Mouse (Mus musculus): ENCODE results near the gene Cst9. TPM values are rescaled to one million over a fixed set of nuclear protein-coding genes. Genes with fewer than 3 reads are reported as not detected.
A peak's percentile ranks its signal among the peaks of the same experiment; 100 is the strongest.

The Cst9 gene
- polyA plus RNA-seq, 1 experiment: 342 TPM

GRCm38 (mm10) chr2:148838075-148838777 lies 3.3 kb downstream of the Cst9 start:
- H3K27me3 ChIP-seq (ENCODE audit: control insufficient read depth, insufficient read depth, low read length): no peaks in the 10 kb centered on the region
- no peaks in the 10 kb centered on the region for H3K4me1 ChIP-seq (ENCODE audit: control insufficient read depth, insufficient read depth, low read length)
- no peak overlapping the region for H3K27ac ChIP-seq (ENCODE audit: control insufficient read depth, insufficient read depth, low read depth, low read length)
- H3K36me3 ChIP-seq (ENCODE audit: control insufficient read depth, insufficient read depth, low read length): no peaks in the 10 kb centered on the region
- no peak for TF ChIP-seq POLR2A (IDR thresholded peaks at IDR 0.05; ENCODE audit: control insufficient read depth, low read depth, low read length)
- no peak for TF ChIP-seq CTCF (IDR thresholded peaks at IDR 0.05; ENCODE audit: control insufficient read depth, insufficient read depth, insufficient replicate concordance, low read depth, low read length)
- no peak overlapping the region for H3K4me3 ChIP-seq (ENCODE audit: control insufficient read depth, low read depth, low read length)

- H3K27me3 ChIP-seq (ENCODE audit: control insufficient read depth, insufficient read depth, low read length): no peaks in the 10 kb centered on the region
- no peaks in the 10 kb centered on the region for H3K36me3 ChIP-seq (ENCODE audit: control insufficient read depth, insufficient read depth, low read length)
- no peak overlapping the region for H3K4me3 ChIP-seq (ENCODE audit: control insufficient read depth, low read depth, low read length)
- H3K4me1 ChIP-seq (ENCODE audit: control insufficient read depth, insufficient read depth, low read length): no peaks in the 10 kb centered on the region
- H3K27ac ChIP-seq (ENCODE audit: control insufficient read depth, insufficient read depth, low read depth, low read length): no peak overlapping the region
- no peak for TF ChIP-seq POLR2A (IDR thresholded peaks at IDR 0.05; ENCODE audit: control insufficient read depth, low read depth, low read length)
- no peak for TF ChIP-seq CTCF (IDR thresholded peaks at IDR 0.05; ENCODE audit: control insufficient read depth, insufficient read depth, insufficient replicate concordance, low read depth, low read length)
These were observed 4.3 kb downstream of the Cst9 start for GRCm38 (mm10) chr2:148839224-148839623.

GRCm38 (mm10) chr2:148851116-148851906 lies 16.4 kb downstream of the Cst9 start:
- no peak for TF ChIP-seq CTCF (IDR thresholded peaks at IDR 0.05; ENCODE audit: control insufficient read depth, insufficient read depth, insufficient replicate concordance, low read depth, low read length)
- no peak for TF ChIP-seq POLR2A (IDR thresholded peaks at IDR 0.05; ENCODE audit: control insufficient read depth, low read depth, low read length)
- H3K27ac ChIP-seq (ENCODE audit: control insufficient read depth, insufficient read depth, low read depth, low read length): no peak overlapping the region
- no peak overlapping the region for H3K4me3 ChIP-seq (ENCODE audit: control insufficient read depth, low read depth, low read length)
- no peaks in the 10 kb centered on the region for H3K36me3 ChIP-seq (ENCODE audit: control insufficient read depth, insufficient read depth, low read length)
- H3K27me3 ChIP-seq (ENCODE audit: control insufficient read depth, insufficient read depth, low read length): no peaks in the 10 kb centered on the region
- no peaks in the 10 kb centered on the region; the same call in 1 of the 2 replicates for H3K4me1 ChIP-seq (ENCODE audit: control insufficient read depth, insufficient read depth, low read length)

DNA sequence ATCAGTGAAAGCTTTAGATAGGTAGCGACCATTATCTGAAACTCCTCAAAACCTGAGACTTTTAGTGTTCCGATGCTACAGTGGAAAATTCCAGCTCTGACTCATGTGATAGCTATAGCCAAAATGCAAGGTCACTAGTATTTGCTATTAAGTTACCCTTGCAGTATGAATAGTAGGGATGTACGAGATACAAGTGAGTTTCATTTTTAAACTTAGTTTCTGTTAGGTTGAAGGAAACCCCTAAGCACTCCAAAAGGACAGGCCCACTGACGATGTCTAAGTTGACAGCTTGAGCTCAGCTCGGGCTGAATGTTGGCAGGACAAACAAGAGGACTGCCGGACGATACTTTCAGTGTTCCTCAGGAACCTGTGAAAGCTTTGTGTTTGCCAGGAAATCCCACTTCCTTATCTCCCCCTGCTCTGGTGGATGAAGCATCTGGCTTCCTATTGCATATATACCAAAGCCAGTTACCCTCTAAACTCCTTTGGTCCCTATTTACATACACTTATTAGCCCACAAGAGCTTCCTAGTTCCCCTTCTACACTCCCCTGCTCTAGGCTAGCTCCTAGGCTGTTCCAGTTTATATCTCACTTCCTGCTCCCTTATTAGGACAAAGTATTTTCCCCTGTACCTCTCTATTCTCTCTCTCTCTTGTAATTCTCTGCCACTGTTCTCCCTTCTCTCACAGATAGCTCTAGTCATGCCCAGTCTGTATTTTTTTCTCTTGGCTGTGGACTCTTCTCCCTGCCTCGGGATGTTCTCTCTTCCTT lies 21.9 kb downstream of the Cst9 start:
- Histone ChIP-seq H3K4me3 (ENCODE audit: control insufficient read depth, low read depth, low read length) (no peak overlapping the region), H3K36me3 (ENCODE audit: control insufficient read depth, insufficient read depth, low read length) (no peaks in the 10 kb centered on the region), H3K4me1 (ENCODE audit: control insufficient read depth, insufficient read depth, low read length) (no peaks in the 10 kb centered on the region), H3K27me3 (ENCODE audit: control insufficient read depth, insufficient read depth, low read length) (no peaks in the 10 kb centered on the region), H3K27ac (ENCODE audit: control insufficient read depth, insufficient read depth, low read depth, low read length) (peak overlapping the region; percentile 37; the same call in 1 of the 2 replicates)
- TF ChIP-seq POLR2A (IDR thresholded peaks at IDR 0.05; ENCODE audit: control insufficient read depth, low read depth, low read length): no peak
- no peak for TF ChIP-seq CTCF (IDR thresholded peaks at IDR 0.05; ENCODE audit: control insufficient read depth, insufficient read depth, insufficient replicate concordance, low read depth, low read length)

GRCm38 (mm10) chr2:148857506-148857905 lies 22.6 kb downstream of the Cst9 start:
- no peaks in the 10 kb centered on the region for H3K36me3 ChIP-seq (ENCODE audit: control insufficient read depth, insufficient read depth, low read length)
- TF ChIP-seq POLR2A (IDR thresholded peaks at IDR 0.05; ENCODE audit: control insufficient read depth, low read depth, low read length) (no peak), CTCF (IDR thresholded peaks at IDR 0.05; ENCODE audit: control insufficient read depth, insufficient read depth, insufficient replicate concordance, low read depth, low read length) (no peak)
- H3K27me3 ChIP-seq (ENCODE audit: control insufficient read depth, insufficient read depth, low read length): no peaks in the 10 kb centered on the region
- H3K4me3 ChIP-seq (ENCODE audit: control insufficient read depth, low read depth, low read length): no peak overlapping the region
- no peak overlapping the region for H3K27ac ChIP-seq (ENCODE audit: control insufficient read depth, insufficient read depth, low read depth, low read length)
- no peaks in the 10 kb centered on the region for H3K4me1 ChIP-seq (ENCODE audit: control insufficient read depth, insufficient read depth, low read length)

DNA sequence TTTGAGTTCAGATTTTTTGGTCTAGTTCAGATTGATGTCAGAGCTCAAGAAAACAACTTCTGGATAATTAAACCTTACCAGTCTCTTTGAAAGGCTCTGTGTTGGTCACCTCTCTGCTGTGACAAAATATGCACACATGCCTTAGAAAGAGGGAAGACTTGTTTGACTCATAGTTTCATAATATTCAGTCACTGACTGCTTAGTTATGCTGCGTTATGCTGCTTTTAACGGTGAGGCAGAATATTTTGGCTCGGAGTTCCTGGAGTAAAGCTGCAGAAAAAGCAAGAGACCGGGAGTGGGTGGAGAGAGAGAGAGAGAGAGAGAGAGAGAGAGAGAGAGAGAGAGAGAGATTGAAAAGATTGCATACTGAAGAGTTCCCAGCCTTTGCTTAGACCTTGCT lies 26.0 kb downstream of the Cst9 start:
- Histone ChIP-seq H3K27me3 (ENCODE audit: control insufficient read depth, insufficient read depth, low read length) (no peaks in the 10 kb centered on the region), H3K27ac (ENCODE audit: control insufficient read depth, insufficient read depth, low read depth, low read length) (no peak overlapping the region), H3K4me3 (ENCODE audit: control insufficient read depth, low read depth, low read length) (no peak overlapping the region), H3K36me3 (ENCODE audit: control insufficient read depth, insufficient read depth, low read length) (no peaks in the 10 kb centered on the region), H3K4me1 (ENCODE audit: control insufficient read depth, insufficient read depth, low read length) (no peaks in the 10 kb centered on the region)
- TF ChIP-seq POLR2A (IDR thresholded peaks at IDR 0.05; ENCODE audit: control insufficient read depth, low read depth, low read length) (no peak), CTCF (IDR thresholded peaks at IDR 0.05; ENCODE audit: control insufficient read depth, insufficient read depth, insufficient replicate concordance, low read depth, low read length) (no peak)

DNA sequence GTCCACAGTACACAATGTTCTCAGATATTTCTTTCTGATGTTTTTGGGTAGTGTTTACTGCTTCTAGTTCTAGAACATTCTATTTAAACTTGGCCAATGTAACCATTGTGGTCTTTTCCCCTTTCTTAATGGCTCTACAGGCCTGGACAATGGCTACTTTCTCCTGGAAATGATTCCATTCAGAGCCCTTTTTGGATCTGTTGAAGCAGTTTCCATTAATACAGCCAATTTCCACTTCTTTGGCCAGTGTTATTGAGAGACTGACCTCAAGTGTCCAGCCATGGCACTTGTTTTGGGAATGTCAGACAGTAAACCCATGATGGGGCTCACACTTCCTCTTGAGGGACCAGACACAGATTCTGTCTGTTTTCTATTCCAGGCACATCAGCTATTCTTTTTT lies 26.7 kb downstream of the Cst9 start:
- H3K4me1 ChIP-seq (ENCODE audit: control insufficient read depth, insufficient read depth, low read length): no peaks in the 10 kb centered on the region

More for the DNA sequence above, 26.7 kb downstream of the Cst9 start:
- Histone ChIP-seq H3K27me3 (ENCODE audit: control insufficient read depth, insufficient read depth, low read length) (no peaks in the 10 kb centered on the region), H3K4me3 (ENCODE audit: control insufficient read depth, low read depth, low read length) (no peak overlapping the region), H3K27ac (ENCODE audit: control insufficient read depth, insufficient read depth, low read depth, low read length) (no peak overlapping the region), H3K36me3 (ENCODE audit: control insufficient read depth, insufficient read depth, low read length) (no peaks in the 10 kb centered on the region)
- TF ChIP-seq CTCF (IDR thresholded peaks at IDR 0.05; ENCODE audit: control insufficient read depth, insufficient read depth, insufficient replicate concordance, low read depth, low read length) (no peak), POLR2A (IDR thresholded peaks at IDR 0.05; ENCODE audit: control insufficient read depth, low read depth, low read length) (no peak)

All from testis, adult 2 months (tissue).